Mouse (Mus musculus) lung, postnatal 0 days (tissue): Measurements from ENCODE around the gene Fam117a.

Experiments
- CTCF ChIP-seq: IDR thresholded peaks from 2 replicates; pipeline ENCODE4 v1.5.1; 2016; ENCODE audit warnings: antibody characterized with exemption, mild to moderate bottlenecking
- EP300 ChIP-seq: IDR thresholded peaks from 2 replicates; pipeline ENCODE4 v1.6.1; 2016; ENCODE audit warnings: antibody characterized with exemption, mild to moderate bottlenecking, control low read depth

GRCm38 (mm10) chr11:95405771-95406170 lies 69.0 kb downstream of the Fam117a start:
- no peak for TF ChIP-seq CTCF
- no peak for TF ChIP-seq EP300
